Mouse (Mus musculus) naive thymus-derived CD4-positive, alpha-beta T cell, adult 2 months (primary cell): ENCODE measurements around the gene Foxn3.

ENCODE experiments used
- DNase-seq: peaks from one replicate; pipeline ENCODE4 v3.0.0-alpha.2; 2011; ENCODE audit warnings: low read depth

Gene Foxn3

GRCm38 (mm10) chr12:99562073-99562866, 1.1 kb downstream of the Foxn3 start:
- DNase-seq = peak; percentile 60

GRCm38 (mm10) chr12:99561333-99561766, 2.0 kb downstream of the Foxn3 start:
- DNase-seq = peak; percentile 55

GRCm38 (mm10) chr12:99560701-99561332, 2.6 kb downstream of the Foxn3 start:
- DNase-seq = peak; percentile 43

GRCm38 (mm10) chr12:99559483-99559882, 3.9 kb downstream of the Foxn3 start:
- DNase-seq = peak; percentile 80

GRCm38 (mm10) chr12:99558476-99558875, 4.9 kb downstream of the Foxn3 start:
- no peak for DNase-seq

GRCm38 (mm10) chr12:99557498-99557897, 5.9 kb downstream of the Foxn3 start:
- DNase-seq = no peak

GRCm38 (mm10) chr12:99550629-99551028, 12.8 kb downstream of the Foxn3 start:
- peak; percentile 63 for DNase-seq

- no peak for DNase-seq
Measured at GRCm38 (mm10) chr12:99549811-99550210, 13.6 kb downstream of the Foxn3 start.

- no peak for DNase-seq
Measured at GRCm38 (mm10) chr12:99548419-99548818, 15.0 kb downstream of the Foxn3 start.

GRCm38 (mm10) chr12:99547295-99547694, 16.1 kb downstream of the Foxn3 start:
- DNase-seq = no peak

GRCm38 (mm10) chr12:99545270-99545770, 18.1 kb downstream of the Foxn3 start:
- no peak for DNase-seq

GRCm38 (mm10) chr12:99544262-99545128, 18.9 kb downstream of the Foxn3 start:
- peak; percentile 39 for DNase-seq

- peak; percentile 30 for DNase-seq
Measured at GRCm38 (mm10) chr12:99543421-99544195, 19.8 kb downstream of the Foxn3 start.

GRCm38 (mm10) chr12:99540201-99540600, 23.2 kb downstream of the Foxn3 start:
- no peak for DNase-seq

- DNase-seq = no peak
Measured at GRCm38 (mm10) chr12:99537316-99537715, 26.1 kb downstream of the Foxn3 start.

- no peak for DNase-seq
Measured at GRCm38 (mm10) chr12:99536426-99536825, 27.0 kb downstream of the Foxn3 start.

GRCm38 (mm10) chr12:99532342-99532741, 31.0 kb downstream of the Foxn3 start:
- no peak for DNase-seq

GRCm38 (mm10) chr12:99529687-99530411, 33.5 kb downstream of the Foxn3 start:
- DNase-seq = no peak

- no peak for DNase-seq
Measured at GRCm38 (mm10) chr12:99528958-99529357, 34.4 kb downstream of the Foxn3 start.

GRCm38 (mm10) chr12:99527452-99527851, 35.9 kb downstream of the Foxn3 start:
- DNase-seq = no peak
